Mouse (Mus musculus): ENCODE measurements around the gene Tfdp1.
A peak's percentile ranks its signal among the peaks of the same experiment; 100 is the strongest.
"Not testable (repeated sequence)": the region's sequence is repeated elsewhere in the genome, so short reads cannot be mapped to it uniquely, and the experiment has no call there.

Tfdp1 gene

GRCm38 (mm10) chr8:13338255-13338860, at the start of gene Tfdp1:
TSS of gene Tfdp1 (plus strand) at chr8:13338751.
- peak; percentile 51 to 72 for DNase-seq (ENCODE audit: low spot score in 2 of 2)

GRCm38 (mm10) chr8:13292364-13292763, 46.2 kb upstream of the Tfdp1 start:
- DNase-seq (ENCODE audit: low spot score in 2 of 2): peak; percentile 65 to 73

- DNase-seq (ENCODE audit: low spot score in 2 of 2): no peak
Measured at GRCm38 (mm10) chr8:13293677-13294470, 44.7 kb upstream of the Tfdp1 start.

GRCm38 (mm10) chr8:13299571-13299970, 39.0 kb upstream of the Tfdp1 start:
- no peak for DNase-seq (ENCODE audit: low spot score in 2 of 2)

GRCm38 (mm10) chr8:13301036-13301435, 37.5 kb upstream of the Tfdp1 start:
- no peak for DNase-seq (ENCODE audit: low spot score in 2 of 2)

GRCm38 (mm10) chr8:13305459-13305858, 33.1 kb upstream of the Tfdp1 start:
- no peak for DNase-seq (ENCODE audit: low spot score in 2 of 2)

- DNase-seq (ENCODE audit: low spot score in 2 of 2): no peak
Measured at GRCm38 (mm10) chr8:13305884-13306283, 32.7 kb upstream of the Tfdp1 start.

- no peak for DNase-seq (ENCODE audit: low spot score in 2 of 2)
Measured at GRCm38 (mm10) chr8:13306309-13306909, 32.1 kb upstream of the Tfdp1 start.

- DNase-seq (ENCODE audit: low spot score in 2 of 2): no peak
Measured at GRCm38 (mm10) chr8:13306916-13307315, 31.6 kb upstream of the Tfdp1 start.

- no peak for DNase-seq (ENCODE audit: low spot score in 2 of 2)
Measured at GRCm38 (mm10) chr8:13314922-13315321, 23.6 kb upstream of the Tfdp1 start.

GRCm38 (mm10) chr8:13316671-13317070, 21.9 kb upstream of the Tfdp1 start:
- no peak for DNase-seq (ENCODE audit: low spot score in 2 of 2)

- no peak for DNase-seq (ENCODE audit: low spot score in 2 of 2)
Measured at GRCm38 (mm10) chr8:13326598-13326997, 12.0 kb upstream of the Tfdp1 start.

- DNase-seq (ENCODE audit: low spot score in 2 of 2): no peak
Measured at GRCm38 (mm10) chr8:13334671-13335070, 3.9 kb upstream of the Tfdp1 start.

- DNase-seq (ENCODE audit: low spot score in 2 of 2): not testable (repeated sequence)
Measured at GRCm38 (mm10) chr8:13337245-13337644, 1.3 kb upstream of the Tfdp1 start.

- DNase-seq (ENCODE audit: low spot score in 2 of 2): no peak
Measured at GRCm38 (mm10) chr8:13337678-13338077, 873 bp upstream of the Tfdp1 start.

GRCm38 (mm10) chr8:13338901-13339645, 522 bp downstream of the Tfdp1 start:
- peak in 1 of 2 experiments; percentile 52 for DNase-seq (ENCODE audit: low spot score in 2 of 2)

- no peak for DNase-seq (ENCODE audit: low spot score in 2 of 2)
Measured at GRCm38 (mm10) chr8:13339646-13339990, 1.1 kb downstream of the Tfdp1 start.

GRCm38 (mm10) chr8:13340650-13341049, 2.1 kb downstream of the Tfdp1 start:
- no peak for DNase-seq (ENCODE audit: low spot score in 2 of 2)

- no peak for DNase-seq (ENCODE audit: low spot score in 2 of 2)
Measured at GRCm38 (mm10) chr8:13342340-13342739, 3.8 kb downstream of the Tfdp1 start.

- DNase-seq (ENCODE audit: low spot score in 2 of 2): no peak
Measured at GRCm38 (mm10) chr8:13343134-13343533, 4.6 kb downstream of the Tfdp1 start.

- no peak for DNase-seq (ENCODE audit: low spot score in 2 of 2)
Measured at GRCm38 (mm10) chr8:13350052-13350451, 11.5 kb downstream of the Tfdp1 start.

- DNase-seq (ENCODE audit: low spot score in 2 of 2): no peak
Measured at GRCm38 (mm10) chr8:13351593-13351992, 13.0 kb downstream of the Tfdp1 start.
